Mouse (Mus musculus) stomach, embryonic 15.5 days (tissue): ENCODE results near the gene Sh3pxd2a. TPM values are rescaled to one million over a fixed set of nuclear protein-coding genes. Genes with fewer than 3 reads are reported as not detected.

Source experiments
- ATAC-seq: fragments of 200-750 bp; cut with Nextera tagmentation; 2 replicates; pipeline ENCODE4 v1.8.0; 2017; ENCODE audit warnings: low read depth, moderate number of reproducible peaks, moderate TSS enrichment; ENCODE audit not compliant: insufficient read depth, low FRiP score
- H3K27ac ChIP-seq: fragments of 300-500 bp; sonication (generic); 2 replicates; pipeline ENCODE4 v1.5.1; 2015; ENCODE audit warnings: mild to moderate bottlenecking, inconsistent platforms
- H3K27me3 ChIP-seq: fragments of 300-500 bp; sonication (generic); replicated peaks from 2 replicates; pipeline ENCODE4 v1.6.1; 2015; ENCODE audit warnings: inconsistent platforms
- H3K36me3 ChIP-seq: fragments of 300-500 bp; sonication (generic); 2 replicates; pipeline ENCODE4 v1.6.1; 2015; ENCODE audit warnings: inconsistent platforms
- H3K4me1 ChIP-seq: fragments of 300-500 bp; sonication (generic); 2 replicates; pipeline ENCODE4 v1.6.1; 2015; ENCODE audit warnings: inconsistent platforms
- H3K4me2 ChIP-seq: fragments of 300-500 bp; sonication (generic); 2 replicates; pipeline ENCODE4 v1.6.1; 2015; ENCODE audit warnings: mild to moderate bottlenecking, inconsistent platforms
- H3K4me3 ChIP-seq: fragments of 300-500 bp; sonication (generic); replicated peaks from 2 replicates; pipeline ENCODE4 v1.5.1; 2015; ENCODE audit warnings: inconsistent platforms
- H3K9ac ChIP-seq: fragments of 300-500 bp; sonication (generic); 2 replicates; pipeline ENCODE4 v1.6.1; 2015; ENCODE audit warnings: inconsistent platforms
- H3K9me3 ChIP-seq: fragments of 300-500 bp; sonication (generic); 2 replicates; pipeline ENCODE4 v1.6.1; 2016; ENCODE audit warnings: inconsistent platforms
- WGBS: fragments of 180-500 bp; shearing (Covaris S2); methylation state at CpG from one replicate; pipeline ENCODE4 v1.1.7; 2015; 5-methylcytosine and 5-hydroxymethylcytosine counted together
- polyA plus RNA-seq: library from polyadenylated mRNA; unstranded; fragments of >200 nt; fragmentation: Nextera tagmentation; extraction: Ambion mirVana; gene quantifications from 2 replicates; pipeline ENCODE4 v1.2.1, GENCODE M21; 2015

Gene Sh3pxd2a
- polyA plus RNA-seq, 1 experiment from 2014 or later, result 6.8 TPM

GRCm38 (mm10) chr19:47337743-47338142, 126.5 kb downstream of the Sh3pxd2a start:
- Histone ChIP-seq H3K4me2 (peak overlapping the region; percentile 35), H3K36me3 (no peaks in the 10 kb centered on the region), H3K4me1 (peaks cover 25% of the 10 kb centered on the region), H3K4me3 (no peak overlapping the region), H3K9me3 (no peaks in the 10 kb centered on the region), H3K27ac (no peak overlapping the region), H3K9ac (no peak overlapping the region), H3K27me3 (no peaks in the 10 kb centered on the region)
- peak; percentile 47; the same call in 1 of the 2 replicates for ATAC-seq
- WGBS, result 29% methylated on average over 12 of the region's 12 CpGs

DNA sequence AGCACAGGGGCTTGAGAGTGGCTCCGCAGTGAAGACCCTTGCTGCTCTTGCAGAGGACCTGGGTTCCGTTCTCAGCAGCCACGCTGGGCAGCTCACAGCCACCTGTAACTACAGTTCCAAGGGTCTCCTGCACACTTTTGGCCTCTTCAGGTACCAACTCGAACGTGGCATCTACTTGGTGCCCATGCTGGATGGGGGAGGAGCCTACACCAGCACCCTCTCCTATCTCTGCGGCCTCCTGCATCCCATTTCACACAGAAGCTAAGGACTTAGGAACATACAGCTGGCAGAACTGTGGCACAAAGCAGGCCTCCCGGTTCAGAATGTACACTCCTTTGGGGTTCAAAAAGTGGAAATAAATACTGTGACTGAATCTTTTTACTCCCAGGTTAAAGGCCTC, 127.0 kb downstream of the Sh3pxd2a start:
- no peaks in the 10 kb centered on the region for H3K9me3 ChIP-seq
- H3K4me2 ChIP-seq, result no peak overlapping the region
- no peak for ATAC-seq

DNA sequence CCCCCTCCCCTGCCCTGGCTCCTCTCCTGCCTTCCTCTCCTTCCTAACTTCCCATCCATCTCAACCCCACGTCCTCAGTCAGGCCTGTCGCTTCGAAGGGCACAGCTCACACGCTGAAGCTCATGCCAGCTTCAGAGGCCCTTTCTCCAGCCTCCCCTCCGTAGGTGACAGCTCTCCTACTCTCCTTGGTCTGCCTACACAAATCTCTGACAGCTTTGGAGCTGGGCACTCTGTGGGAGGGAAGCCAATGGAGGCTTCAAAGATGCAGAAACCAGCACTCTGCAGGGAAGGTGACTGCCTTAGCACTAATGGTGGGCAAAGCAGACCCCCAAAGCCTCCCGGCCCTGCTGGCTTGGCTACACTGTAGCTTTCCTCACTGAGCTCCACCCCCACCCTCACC, 128.9 kb downstream of the Sh3pxd2a start:
- Histone ChIP-seq H3K4me1 (peaks cover 37% of the 10 kb centered on the region), H3K4me2 (no peak overlapping the region), H3K36me3 (no peaks in the 10 kb centered on the region), H3K27me3 (no peaks in the 10 kb centered on the region), H3K27ac (no peak overlapping the region), H3K9ac (no peak overlapping the region), H3K4me3 (no peak overlapping the region), H3K9me3 (no peaks in the 10 kb centered on the region)
- 52% methylated on average over 6 of the region's 6 CpGs for WGBS
- no peak for ATAC-seq

More for the DNA sequence above, 127.0 kb downstream of the Sh3pxd2a start:
- WGBS, result 84% methylated on average over 7 of the region's 7 CpGs
- H3K36me3 ChIP-seq, result no peaks in the 10 kb centered on the region
- peaks cover 21% of the 10 kb centered on the region for H3K4me1 ChIP-seq
- no peak overlapping the region for H3K4me3 ChIP-seq
- no peaks in the 10 kb centered on the region for H3K27me3 ChIP-seq
- no peak overlapping the region for H3K9ac ChIP-seq
- no peak overlapping the region for H3K27ac ChIP-seq

GRCm38 (mm10) chr19:47334713-47335112, 129.5 kb downstream of the Sh3pxd2a start:
- peaks cover 40% of the 10 kb centered on the region for H3K4me1 ChIP-seq
- H3K9me3 ChIP-seq, result no peaks in the 10 kb centered on the region
- H3K4me3 ChIP-seq, result no peak overlapping the region
- ATAC-seq, result no peak
- no peak overlapping the region for H3K9ac ChIP-seq
- no peak overlapping the region for H3K4me2 ChIP-seq
- WGBS, result 49% methylated on average over 17 of the region's 17 CpGs
- H3K27ac ChIP-seq, result peak overlapping the region; percentile 17; the same call in 1 of the 2 replicates
- no peaks in the 10 kb centered on the region for H3K36me3 ChIP-seq
- H3K27me3 ChIP-seq, result no peaks in the 10 kb centered on the region

- Histone ChIP-seq H3K36me3 (no peaks in the 10 kb centered on the region), H3K4me3 (no peak overlapping the region), H3K27me3 (no peaks in the 10 kb centered on the region), H3K27ac (peak overlapping the region; percentile 93), H3K4me2 (peak overlapping the region; percentile 38; the same call in 1 of the 2 replicates), H3K9me3 (no peaks in the 10 kb centered on the region), H3K4me1 (peaks cover 44% of the 10 kb centered on the region), H3K9ac (no peak overlapping the region)
- WGBS, result 9% methylated on average over 10 of the region's 10 CpGs
- peak; percentile 90 for ATAC-seq
Measured at GRCm38 (mm10) chr19:47330743-47331227, 133.4 kb downstream of the Sh3pxd2a start.

- no peak overlapping the region for H3K4me3 ChIP-seq
- no peak for ATAC-seq
- 0 out of 2 replicates have a peak overlapping the region, but pooled peaks have one; percentile 6 for H3K27ac ChIP-seq
- H3K9ac ChIP-seq, result no peak overlapping the region
- no peaks in the 10 kb centered on the region for H3K9me3 ChIP-seq
- 83% methylated on average over 1 of the region's 1 CpGs for WGBS
- no peaks in the 10 kb centered on the region for H3K27me3 ChIP-seq
- peaks cover 38% of the 10 kb centered on the region for H3K4me1 ChIP-seq
- no peaks in the 10 kb centered on the region for H3K36me3 ChIP-seq
- no peak overlapping the region for H3K4me2 ChIP-seq
Measured at GRCm38 (mm10) chr19:47329102-47329501, 135.1 kb downstream of the Sh3pxd2a start.

DNA sequence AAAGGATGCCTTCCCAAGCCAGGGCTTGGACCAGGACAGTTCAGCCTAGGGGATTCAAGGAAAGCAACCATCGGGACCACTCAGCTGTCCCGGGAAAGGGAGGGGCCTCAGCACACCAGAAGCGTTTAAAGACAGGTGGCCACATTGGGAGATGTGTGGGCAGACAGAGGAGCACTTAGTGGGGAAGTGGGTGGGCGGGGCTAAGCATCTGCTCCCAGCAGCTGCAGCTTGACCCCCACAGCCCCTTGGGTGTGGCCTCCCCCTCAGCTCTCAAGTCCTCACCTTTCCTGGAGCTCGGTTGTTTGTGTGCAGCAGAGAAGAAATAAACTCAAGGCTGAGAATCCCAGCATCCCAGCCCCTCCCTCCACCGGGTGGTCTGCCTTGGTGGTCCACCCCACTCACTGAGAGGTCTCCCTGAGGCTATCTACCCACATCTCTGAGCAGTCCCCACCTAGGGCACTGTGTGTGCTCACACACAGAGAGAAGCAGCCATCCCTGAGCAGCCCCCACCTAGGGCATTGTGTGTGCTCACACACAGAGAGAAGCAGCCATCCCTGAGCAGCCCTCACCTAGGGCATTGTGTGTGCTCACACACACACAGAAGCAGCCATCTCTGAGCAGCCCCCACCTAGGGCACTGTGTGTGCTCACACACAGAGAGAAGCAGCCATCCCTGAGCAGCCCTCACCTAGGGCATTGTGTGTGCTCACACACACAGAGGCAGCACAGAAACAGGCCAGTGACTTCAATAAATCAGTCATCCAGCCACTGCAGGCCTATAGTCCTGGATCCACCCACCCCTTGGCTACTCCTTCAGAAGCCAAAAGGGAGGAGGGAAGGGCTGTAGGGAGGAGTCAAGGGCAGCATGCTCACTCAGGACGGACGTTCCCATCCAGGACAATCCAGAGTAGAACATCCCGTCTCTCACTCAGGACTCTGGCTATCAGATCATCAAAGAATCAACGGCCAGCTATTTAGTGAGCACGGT, 136.0 kb downstream of the Sh3pxd2a start:
- H3K27me3 ChIP-seq, result no peaks in the 10 kb centered on the region
- no peak overlapping the region for H3K4me3 ChIP-seq
- peak overlapping the region; percentile 51 for H3K27ac ChIP-seq
- 14% methylated on average over 11 of the region's 11 CpGs for WGBS
- ATAC-seq, result peak; percentile 20; the same call in 1 of the 2 replicates
- no peaks in the 10 kb centered on the region for H3K9me3 ChIP-seq
- H3K36me3 ChIP-seq, result no peaks in the 10 kb centered on the region
- no peak overlapping the region for H3K4me2 ChIP-seq
- peaks cover 43% of the 10 kb centered on the region for H3K4me1 ChIP-seq
- no peak overlapping the region for H3K9ac ChIP-seq

- no peak overlapping the region for H3K4me3 ChIP-seq
- no peaks in the 10 kb centered on the region for H3K36me3 ChIP-seq
- H3K4me1 ChIP-seq, result peaks cover 47% of the 10 kb centered on the region
- no peak overlapping the region for H3K9ac ChIP-seq
- no peak overlapping the region for H3K4me2 ChIP-seq
- WGBS, result 48% methylated on average over 5 of the region's 5 CpGs
- no peak overlapping the region for H3K27ac ChIP-seq
- H3K27me3 ChIP-seq, result no peaks in the 10 kb centered on the region
- H3K9me3 ChIP-seq, result no peaks in the 10 kb centered on the region
- ATAC-seq, result no peak
Measured at GRCm38 (mm10) chr19:47325881-47326280, 138.3 kb downstream of the Sh3pxd2a start.

DNA sequence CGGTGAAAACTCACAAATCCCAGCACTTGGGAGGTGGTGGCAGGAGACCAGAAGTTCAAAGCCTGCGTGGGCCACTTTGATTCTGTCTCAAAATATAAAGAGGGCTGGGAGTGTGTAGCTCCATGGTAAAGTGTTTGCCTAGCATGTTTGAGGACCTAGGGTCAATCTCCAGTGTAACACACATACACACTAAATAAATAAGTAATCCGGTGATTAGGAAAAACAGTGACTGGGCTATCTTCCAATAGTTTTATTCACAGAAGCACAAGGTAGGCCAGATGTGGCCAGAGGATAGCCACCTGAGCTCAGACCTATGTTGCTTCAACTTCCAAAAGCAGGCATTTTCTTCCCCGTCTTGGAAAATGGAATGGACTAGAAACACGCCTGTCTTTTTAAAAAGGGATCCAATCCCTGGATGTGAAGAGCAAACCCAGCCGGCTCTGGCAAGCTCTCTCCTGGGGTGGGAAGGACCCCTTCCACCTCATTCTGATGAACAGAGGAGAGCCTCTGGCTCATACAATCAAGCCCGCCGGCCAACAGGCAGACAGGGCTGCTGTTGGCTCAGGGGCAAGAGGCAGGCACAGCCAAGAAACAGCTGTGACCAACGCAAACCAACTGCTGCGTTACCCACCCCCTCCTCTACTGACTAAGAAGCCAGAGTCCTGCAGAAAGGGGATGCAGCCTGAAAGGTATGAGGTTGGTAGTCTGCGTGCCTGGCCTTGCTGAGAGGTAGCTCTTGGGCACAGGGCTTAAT, 140.9 kb downstream of the Sh3pxd2a start:
- H3K9me3 ChIP-seq, result no peaks in the 10 kb centered on the region
- no peak overlapping the region for H3K9ac ChIP-seq
- H3K4me3 ChIP-seq, result no peak overlapping the region
- no peak for ATAC-seq
- H3K4me2 ChIP-seq, result no peak overlapping the region
- 54% methylated on average over 11 of the region's 11 CpGs for WGBS
- no peaks in the 10 kb centered on the region for H3K27me3 ChIP-seq
- H3K36me3 ChIP-seq, result no peaks in the 10 kb centered on the region
- H3K27ac ChIP-seq, result peak overlapping the region; percentile 40; the same call in 1 of the 2 replicates
- H3K4me1 ChIP-seq, result peaks cover 49% of the 10 kb centered on the region

DNA sequence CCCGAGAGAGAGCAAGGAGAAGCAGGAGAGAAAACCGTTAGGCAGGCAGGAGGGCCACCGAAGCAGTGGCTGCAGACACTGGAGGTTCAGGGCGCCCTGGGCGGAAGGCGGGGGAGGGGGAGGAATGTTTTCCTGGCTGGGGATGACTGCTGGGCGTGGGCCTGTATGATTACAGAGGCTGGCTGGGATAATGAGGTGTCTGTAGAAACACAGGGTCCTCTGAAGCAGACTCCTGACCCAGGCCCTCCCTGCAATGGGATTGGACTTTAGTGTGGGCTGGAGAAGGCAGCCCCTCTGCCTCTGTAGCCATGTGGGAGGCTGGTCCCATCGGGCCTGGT, 143.9 kb downstream of the Sh3pxd2a start:
- H3K9me3 ChIP-seq, result no peaks in the 10 kb centered on the region
- no peaks in the 10 kb centered on the region for H3K27me3 ChIP-seq
- peaks cover 67% of the 10 kb centered on the region for H3K4me1 ChIP-seq
- peak overlapping the region; percentile 13 for H3K4me2 ChIP-seq
- 0 out of 2 replicates have a peak overlapping the region, but pooled peaks have one; percentile 16 for H3K9ac ChIP-seq
- 0 out of 2 replicates have a peak, but pooled peaks have one; percentile 8 for ATAC-seq
- no peak overlapping the region for H3K4me3 ChIP-seq
- peak overlapping the region; percentile 61 for H3K27ac ChIP-seq
- no peaks in the 10 kb centered on the region for H3K36me3 ChIP-seq
- 24% methylated on average over 8 of the region's 8 CpGs for WGBS

GRCm38 (mm10) chr19:47319521-47320330, 144.5 kb downstream of the Sh3pxd2a start:
- Histone ChIP-seq H3K4me3 (no peak overlapping the region), H3K4me2 (peak overlapping the region; percentile 13), H3K27me3 (no peaks in the 10 kb centered on the region), H3K27ac (no peak overlapping the region), H3K9me3 (no peaks in the 10 kb centered on the region), H3K4me1 (peaks cover 73% of the 10 kb centered on the region), H3K36me3 (no peaks in the 10 kb centered on the region), H3K9ac (no peak overlapping the region)
- no peak for ATAC-seq
- WGBS, result 73% methylated on average over 10 of the region's 10 CpGs
